Mouse (Mus musculus) lung, postnatal 0 days (tissue): ENCODE data around the gene Syde2. TPM values are rescaled to one million over a fixed set of nuclear protein-coding genes. Genes with fewer than 3 reads are reported as not detected.
A peak's percentile ranks its signal among the peaks of the same experiment; 100 is the strongest.

Source experiments
- ATAC-seq: fragments of 200-750 bp; cut with Nextera tagmentation; 2 replicates; pipeline ENCODE4 v1.8.0; 2017; ENCODE audit warnings: moderate library complexity
- DNase-seq: peaks from one replicate; pipeline ENCODE4 v3.0.0-alpha.2; 2016; ENCODE audit warnings: low spot score
- H3K27ac ChIP-seq: fragments of 300-500 bp; sonication (generic); 2 replicates; pipeline ENCODE4 v1.5.1; 2014; ENCODE audit warnings: antibody characterized with exemption, mild to moderate bottlenecking, low read length, mixed read lengths
- H3K27me3 ChIP-seq: fragments of 300-500 bp; sonication (generic); replicated peaks from 2 replicates; pipeline ENCODE4 v1.6.1; 2014; ENCODE audit warnings: low read length, mixed read lengths; ENCODE audit not compliant: insufficient read depth
- H3K36me3 ChIP-seq: fragments of 300-500 bp; sonication (generic); 2 replicates; pipeline ENCODE4 v1.6.1; 2014; ENCODE audit warnings: low read length, mixed read lengths; ENCODE audit not compliant: insufficient read depth
- H3K4me1 ChIP-seq: fragments of 300-500 bp; sonication (generic); 2 replicates; pipeline ENCODE4 v1.6.1; 2014; ENCODE audit warnings: antibody characterized with exemption, low read depth, low read length, mixed read lengths; ENCODE audit not compliant: insufficient read depth
- H3K4me2 ChIP-seq: fragments of 300-500 bp; sonication (generic); replicated peaks from 2 replicates; pipeline ENCODE4 v1.6.1; 2014; ENCODE audit warnings: low read depth, mild to moderate bottlenecking, low read length, moderate library complexity, mixed read lengths
- H3K4me3 ChIP-seq: fragments of 300-500 bp; sonication (generic); 2 replicates; pipeline ENCODE4 v1.5.1; 2014; ENCODE audit warnings: low read depth, low read length
- H3K9ac ChIP-seq: fragments of 300-500 bp; sonication (generic); replicated peaks from 2 replicates; pipeline ENCODE4 v1.6.1; 2014; ENCODE audit warnings: low read depth, mild to moderate bottlenecking
- H3K9me3 ChIP-seq: fragments of 300-500 bp; sonication (generic); 2 replicates; pipeline ENCODE4 v1.6.1; 2016; ENCODE audit warnings: low read length, mixed read lengths
- CTCF ChIP-seq: IDR thresholded peaks from 2 replicates; pipeline ENCODE4 v1.5.1; 2016; ENCODE audit warnings: antibody characterized with exemption, mild to moderate bottlenecking
- EP300 ChIP-seq: IDR thresholded peaks from 2 replicates; pipeline ENCODE4 v1.6.1; 2016; ENCODE audit warnings: antibody characterized with exemption, mild to moderate bottlenecking, control low read depth
- WGBS: fragments of 180-500 bp; shearing (Covaris S2); extraction: QIAGEN DNeasy Blood & Tissue Kit; methylation state at CpG from one replicate; pipeline ENCODE4 v1.1.7; 2014; 5-methylcytosine and 5-hydroxymethylcytosine counted together
- polyA plus RNA-seq: library from polyadenylated mRNA; unstranded; fragments of >200 nt; fragmentation: Nextera tagmentation; extraction: Ambion mirVana; gene quantifications from 2 replicates; pipeline ENCODE4 v1.2.1, GENCODE M21; 2015

Syde2 gene
- polyA plus RNA-seq, 1 experiment from 2014 or later = 3.1 TPM

DNA sequence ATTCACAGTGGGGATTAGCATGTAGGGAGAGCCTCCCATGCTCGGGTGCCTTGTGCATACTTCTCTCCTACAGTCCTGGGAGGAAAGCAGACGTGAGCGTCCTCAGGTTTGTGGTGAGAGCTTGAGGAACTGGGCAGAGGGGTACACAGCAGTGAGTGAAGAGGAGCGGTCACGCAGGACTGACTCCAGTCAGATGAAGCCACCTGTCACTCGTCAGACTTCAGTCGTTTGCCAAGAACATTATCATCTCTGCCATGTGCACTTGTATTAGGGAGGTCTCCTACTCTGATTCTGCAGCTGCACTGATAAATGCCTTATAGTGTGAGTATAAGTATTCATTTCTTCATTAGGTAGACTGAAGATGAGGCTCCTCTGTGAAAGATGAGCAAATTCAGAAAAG lies 43.3 kb upstream of the Syde2 start:
- H3K27ac ChIP-seq = no peak overlapping the region
- TF ChIP-seq EP300 (no peak), CTCF (no peak)
- H3K4me1 ChIP-seq = peaks cover under 1% of the 10 kb centered on the region
- H3K9me3 ChIP-seq = no peaks in the 10 kb centered on the region
- ATAC-seq (no peak), DNase-seq (no peak)
- peaks cover 4% of the 10 kb centered on the region; the same call in 1 of the 2 replicates for H3K36me3 ChIP-seq
- WGBS = 81% methylated on average over 7 of the region's 7 CpGs
- no peak overlapping the region for H3K4me3 ChIP-seq
- H3K9ac ChIP-seq = no peak overlapping the region
- H3K4me2 ChIP-seq = no peak overlapping the region
- H3K27me3 ChIP-seq = no peaks in the 10 kb centered on the region

DNA sequence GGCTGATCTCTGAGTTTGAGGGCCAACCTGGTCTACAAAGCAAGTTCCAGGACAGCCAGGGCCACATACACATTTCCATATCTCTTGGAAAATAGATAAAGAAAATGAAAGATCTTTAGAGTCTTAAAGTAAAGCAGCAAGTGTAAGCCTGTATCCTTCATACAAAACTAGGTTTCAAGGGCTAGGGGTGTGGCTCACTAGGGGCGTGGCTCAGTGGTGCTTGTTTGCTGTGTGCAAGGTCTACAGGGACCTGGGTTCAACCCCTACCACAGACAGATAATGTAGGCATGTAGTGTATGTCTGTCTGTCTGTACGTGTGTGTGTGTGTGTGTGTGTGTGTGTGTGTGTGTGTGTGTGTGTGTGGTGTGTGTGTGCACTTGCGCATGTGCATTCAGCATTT lies 41.8 kb upstream of the Syde2 start:
- 88% methylated on average over 3 of the region's 3 CpGs for WGBS
- H3K4me3 ChIP-seq = no peak overlapping the region
- H3K36me3 ChIP-seq = peaks cover 4% of the 10 kb centered on the region; the same call in 1 of the 2 replicates
- H3K9me3 ChIP-seq = no peaks in the 10 kb centered on the region
- no peak overlapping the region for H3K4me2 ChIP-seq
- no peaks in the 10 kb centered on the region for H3K27me3 ChIP-seq
- no peak overlapping the region for H3K9ac ChIP-seq
- no peak overlapping the region for H3K27ac ChIP-seq
- no peaks in the 10 kb centered on the region; the same call in 1 of the 2 replicates for H3K4me1 ChIP-seq
- DNase-seq (no peak), ATAC-seq (no peak)
- no peak for TF ChIP-seq EP300
- no peak for TF ChIP-seq CTCF

DNA sequence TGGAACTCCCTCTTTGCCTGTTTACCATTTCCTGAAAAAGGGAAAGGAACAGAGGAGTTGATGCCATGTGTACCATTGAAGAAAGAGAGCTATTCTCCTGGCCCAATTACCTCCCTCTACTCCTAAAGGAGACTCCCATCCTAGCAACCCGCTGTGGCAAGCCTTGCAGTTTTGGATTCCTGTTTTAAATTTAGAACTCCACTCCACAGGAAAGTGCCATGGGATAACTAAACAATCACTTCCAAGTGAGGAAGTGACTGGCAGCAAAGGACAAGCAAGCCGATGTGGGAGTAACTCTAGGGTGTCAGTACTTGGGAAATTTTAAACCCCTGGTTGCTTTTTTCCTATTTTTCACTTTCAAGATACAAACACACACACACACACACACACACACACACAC lies 41.0 kb upstream of the Syde2 start:
- ATAC-seq = no peak
- TF ChIP-seq EP300 (no peak), CTCF (no peak)
- Histone ChIP-seq H3K4me3 (no peak overlapping the region), H3K4me1 (no peaks in the 10 kb centered on the region; the same call in 1 of the 2 replicates), H3K9ac (no peak overlapping the region), H3K36me3 (peaks cover 4% of the 10 kb centered on the region; the same call in 1 of the 2 replicates), H3K27ac (0 out of 2 replicates have a peak overlapping the region, but pooled peaks have one; percentile 27), H3K27me3 (no peaks in the 10 kb centered on the region), H3K4me2 (no peak overlapping the region), H3K9me3 (no peaks in the 10 kb centered on the region)
- 20% methylated on average over 2 of the region's 2 CpGs for WGBS
- DNase-seq = no peak

DNA sequence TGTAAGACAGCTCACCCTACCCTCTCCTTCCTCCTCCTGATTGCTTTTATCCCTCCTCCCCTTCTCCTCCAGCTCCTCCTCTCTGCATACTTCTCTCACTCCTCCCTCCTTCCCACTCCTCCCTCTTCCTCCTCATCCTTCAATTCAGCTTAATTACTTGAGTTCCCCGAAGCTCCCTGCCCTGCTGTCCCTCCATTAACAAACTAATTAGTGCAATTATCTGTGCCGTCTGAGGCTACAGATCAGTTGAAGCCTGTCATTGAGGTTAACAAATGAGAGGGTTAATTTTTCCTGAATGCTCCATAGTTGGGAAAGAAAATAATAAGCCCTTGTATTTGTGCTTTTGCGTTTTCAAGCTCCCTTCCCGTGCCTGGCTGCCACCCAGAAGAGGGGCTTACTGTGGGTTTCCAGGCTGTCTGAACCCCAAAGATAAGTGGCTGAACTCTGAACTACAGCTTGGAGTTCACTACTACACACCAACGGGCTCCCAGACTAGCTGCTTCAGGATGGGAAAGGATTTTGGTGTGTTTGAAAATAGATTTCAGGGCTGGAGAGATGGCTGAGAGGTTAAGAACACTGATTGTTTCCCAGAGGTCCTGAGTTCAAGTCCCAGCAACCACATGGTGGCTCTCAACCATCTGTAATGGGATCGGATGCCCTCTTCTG lies 40.0 kb upstream of the Syde2 start:
- no peak for ATAC-seq
- Histone ChIP-seq H3K9me3 (no peaks in the 10 kb centered on the region), H3K4me1 (no peaks in the 10 kb centered on the region; the same call in 1 of the 2 replicates), H3K4me2 (no peak overlapping the region), H3K4me3 (no peak overlapping the region), H3K9ac (no peak overlapping the region), H3K27ac (no peak overlapping the region), H3K36me3 (peaks cover 4% of the 10 kb centered on the region; the same call in 1 of the 2 replicates), H3K27me3 (no peaks in the 10 kb centered on the region)
- no peak for DNase-seq
- TF ChIP-seq EP300 (no peak), CTCF (no peak)
- WGBS = 39% methylated on average over 6 of the region's 6 CpGs

DNA sequence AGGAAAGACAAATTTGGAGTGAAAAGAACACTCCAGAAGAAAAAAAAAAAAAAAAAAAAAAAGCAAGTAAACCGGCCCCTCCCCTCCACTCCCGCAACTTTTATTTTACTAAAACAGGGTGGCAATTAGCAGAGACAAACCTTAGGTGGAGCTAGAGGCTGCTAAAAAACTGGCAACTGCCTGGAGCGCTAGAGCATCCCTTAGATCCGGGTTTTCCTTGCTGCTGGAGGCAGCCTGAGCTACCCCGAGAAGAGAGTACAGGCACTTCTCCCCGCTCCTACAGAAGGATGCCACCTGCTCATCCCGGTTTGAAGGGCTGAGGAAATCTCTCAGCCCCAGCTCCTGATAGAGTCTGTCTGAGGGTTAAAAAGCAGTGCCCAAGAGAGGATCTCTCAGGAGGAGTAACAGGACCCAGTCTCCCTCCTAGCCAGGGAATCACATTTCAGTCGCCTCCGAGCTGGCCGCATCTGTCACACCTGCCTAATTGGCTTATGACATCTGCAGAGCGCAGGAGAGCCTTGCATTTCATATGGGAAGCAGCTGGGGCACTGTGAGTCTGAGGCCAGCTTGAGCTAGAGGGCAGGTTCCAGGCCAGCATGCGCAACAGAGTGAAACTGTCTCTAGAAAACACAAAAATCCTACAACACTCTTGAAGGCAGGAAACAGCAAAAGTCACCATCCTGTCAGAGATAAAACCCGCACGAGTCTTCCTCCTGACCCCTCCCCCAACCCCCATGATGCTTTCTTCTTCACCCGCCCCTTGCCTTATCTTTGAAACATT lies 37.4 kb upstream of the Syde2 start:
- Histone ChIP-seq H3K27me3 (no peaks in the 10 kb centered on the region), H3K27ac (no peak overlapping the region), H3K4me2 (peak overlapping the region; percentile 20; the same call in 1 of the 2 replicates), H3K9ac (no peak overlapping the region), H3K4me3 (no peak overlapping the region), H3K9me3 (no peaks in the 10 kb centered on the region), H3K4me1 (no peaks in the 10 kb centered on the region; the same call in 1 of the 2 replicates), H3K36me3 (no peaks in the 10 kb centered on the region)
- WGBS = 9% methylated on average over 15 of the region's 15 CpGs
- DNase-seq (peak; percentile 92), ATAC-seq (peak; percentile 83)
- TF ChIP-seq EP300 (no peak), CTCF (peak; percentile 79)

DNA sequence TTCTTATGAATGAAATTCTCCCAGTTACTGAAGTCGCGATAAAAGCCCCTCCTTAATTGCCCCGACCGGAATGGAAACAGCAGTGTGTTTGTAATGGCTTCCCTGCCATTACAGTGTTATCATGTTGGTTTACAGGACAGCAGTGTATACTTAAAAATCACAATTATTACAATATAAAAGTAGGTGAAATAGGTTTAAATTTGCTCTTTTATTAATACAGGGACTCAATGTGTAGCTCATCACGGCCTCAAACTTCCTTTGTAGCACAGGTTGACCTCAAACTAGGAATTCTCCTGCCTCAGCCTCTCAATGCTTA lies 36.9 kb upstream of the Syde2 start:
- 24% methylated on average over 5 of the region's 5 CpGs for WGBS
- TF ChIP-seq CTCF (no peak), EP300 (no peak)
- Histone ChIP-seq H3K9me3 (no peaks in the 10 kb centered on the region), H3K27me3 (no peaks in the 10 kb centered on the region), H3K9ac (no peak overlapping the region), H3K4me3 (no peak overlapping the region), H3K4me1 (no peaks in the 10 kb centered on the region; the same call in 1 of the 2 replicates), H3K4me2 (no peak overlapping the region), H3K36me3 (no peaks in the 10 kb centered on the region), H3K27ac (no peak overlapping the region)
- DNase-seq (no peak), ATAC-seq (no peak)
